Mouse (Mus musculus) olfactory bulb, adult 2 months (tissue): ENCODE measurements around the gene Ccr1.

Experiments
- CTCF ChIP-seq: fragments of 200-500 bp; IDR thresholded peaks from 2 replicates; pipeline ENCODE4 v1.5.1; 2012; ENCODE audit warnings: low read depth, mild to moderate bottlenecking, low read length, moderate library complexity; ENCODE audit not compliant: insufficient read depth
- POLR2A ChIP-seq: fragments of 200-500 bp; IDR thresholded peaks from 2 replicates; pipeline ENCODE4 v1.6.1; 2012; ENCODE audit warnings: mild to moderate bottlenecking, low read depth, low read length, moderate library complexity; ENCODE audit not compliant: insufficient read depth

GRCm38 (mm10) chr9:123953551-123953950 lies 14.9 kb downstream of the Ccr1 start:
- TF ChIP-seq POLR2A (no peak), CTCF (no peak)
